Mouse (Mus musculus) intestine, embryonic 16.5 days (tissue): ENCODE results near the gene Dcaf1. TPM values are rescaled to one million over a fixed set of nuclear protein-coding genes. Genes with fewer than 3 reads are reported as not detected.

Experiments
- ATAC-seq: fragments of 200-750 bp; cut with Nextera tagmentation; 2 replicates; pipeline ENCODE4 v1.8.0; 2017; ENCODE audit warnings: moderate TSS enrichment, moderate library complexity
- H3K27ac ChIP-seq: fragments of 300-500 bp; sonication (generic); 2 replicates; pipeline ENCODE4 v1.5.1; 2014; ENCODE audit warnings: mild to moderate bottlenecking, low read length
- H3K27me3 ChIP-seq: fragments of 300-500 bp; sonication (generic); replicated peaks from 2 replicates; pipeline ENCODE4 v1.6.1; 2014; ENCODE audit warnings: low read length, control low read depth, mixed read lengths; ENCODE audit not compliant: control insufficient read depth, insufficient read depth
- H3K36me3 ChIP-seq: fragments of 300-500 bp; sonication (generic); 2 replicates; pipeline ENCODE4 v1.6.1; 2014; ENCODE audit warnings: low read length, control low read depth; ENCODE audit not compliant: control insufficient read depth, insufficient read depth
- H3K4me1 ChIP-seq: fragments of 300-500 bp; sonication (generic); 2 replicates; pipeline ENCODE4 v1.6.1; 2014; ENCODE audit warnings: low read length, control low read depth, mixed read lengths; ENCODE audit not compliant: control insufficient read depth, insufficient read depth
- H3K4me2 ChIP-seq: fragments of 300-500 bp; sonication (generic); 2 replicates; pipeline ENCODE4 v1.6.1; 2014; ENCODE audit warnings: low read depth, low read length, control low read depth
- H3K4me3 ChIP-seq: fragments of 300-500 bp; sonication (generic); 2 replicates; pipeline ENCODE4 v1.5.1; 2014; ENCODE audit warnings: mild to moderate bottlenecking, low read length
- H3K9ac ChIP-seq: fragments of 300-500 bp; sonication (generic); 2 replicates; pipeline ENCODE4 v1.6.1; 2014; ENCODE audit warnings: low read depth, low read length
- H3K9me3 ChIP-seq: fragments of 300-500 bp; sonication (generic); 2 replicates; pipeline ENCODE4 v1.6.1; 2016; ENCODE audit warnings: low read length, control low read depth; ENCODE audit not compliant: control insufficient read depth
- WGBS: fragments of 180-500 bp; shearing (Covaris S2); extraction: QIAGEN DNeasy Blood & Tissue Kit; methylation state at CpG from one replicate; pipeline ENCODE4 v1.1.7; 2014; 5-methylcytosine and 5-hydroxymethylcytosine counted together
- polyA plus RNA-seq: library from polyadenylated mRNA; unstranded; fragments of >200 nt; fragmentation: Nextera tagmentation; extraction: Ambion mirVana; gene quantifications from 2 replicates; pipeline ENCODE4 v1.2.1, GENCODE M21; 2015

Gene Dcaf1
- polyA plus RNA-seq, 1 experiment from 2014 or later = 18.2 TPM

GRCm38 (mm10) chr9:106856664-106857063 is 35.0 kb downstream of the Dcaf1 start:
- Histone ChIP-seq H3K9me3 (no peaks in the 10 kb centered on the region), H3K9ac (no peak overlapping the region), H3K4me1 (no peaks in the 10 kb centered on the region), H3K4me3 (no peak overlapping the region), H3K4me2 (no peak overlapping the region), H3K27ac (no peak overlapping the region), H3K36me3 (peaks cover 9% of the 10 kb centered on the region; the same call in 1 of the 2 replicates), H3K27me3 (no peaks in the 10 kb centered on the region)
- WGBS = 83% methylated on average over 3 of the region's 3 CpGs
- ATAC-seq = no peak

- no peak overlapping the region for H3K27ac ChIP-seq
- no peak overlapping the region for H3K4me2 ChIP-seq
- 89% methylated on average over 11 of the region's 11 CpGs for WGBS
- H3K4me1 ChIP-seq = no peaks in the 10 kb centered on the region
- no peak overlapping the region for H3K9ac ChIP-seq
- H3K27me3 ChIP-seq = no peaks in the 10 kb centered on the region
- no peak overlapping the region for H3K4me3 ChIP-seq
- no peak for ATAC-seq
- no peaks in the 10 kb centered on the region for H3K9me3 ChIP-seq
- peaks cover 13% of the 10 kb centered on the region; the same call in 1 of the 2 replicates for H3K36me3 ChIP-seq
These were observed 36.4 kb downstream of the Dcaf1 start for GRCm38 (mm10) chr9:106858036-106858435.

- H3K36me3 ChIP-seq = peaks cover 16% of the 10 kb centered on the region
- H3K4me3 ChIP-seq = no peak overlapping the region
- no peak overlapping the region for H3K9ac ChIP-seq
These were observed 52.5 kb downstream of the Dcaf1 start for GRCm38 (mm10) chr9:106874216-106874615.

GRCm38 (mm10) chr9:106876666-106877065 is 55.0 kb downstream of the Dcaf1 start:
- Histone ChIP-seq H3K36me3 (peaks cover 16% of the 10 kb centered on the region), H3K4me2 (no peak overlapping the region), H3K27ac (no peak overlapping the region), H3K9ac (no peak overlapping the region), H3K27me3 (no peaks in the 10 kb centered on the region), H3K4me1 (no peaks in the 10 kb centered on the region), H3K9me3 (no peaks in the 10 kb centered on the region), H3K4me3 (no peak overlapping the region)
- ATAC-seq = no peak
- WGBS = 87% methylated on average over 3 of the region's 3 CpGs

More at GRCm38 (mm10) chr9:106874216-106874615, 52.5 kb downstream of the Dcaf1 start:
- Histone ChIP-seq H3K9me3 (no peaks in the 10 kb centered on the region), H3K27ac (no peak overlapping the region), H3K4me1 (no peaks in the 10 kb centered on the region), H3K4me2 (no peak overlapping the region), H3K27me3 (no peaks in the 10 kb centered on the region)
- ATAC-seq = no peak
- 81% methylated on average over 5 of the region's 5 CpGs for WGBS

- Histone ChIP-seq H3K4me3 (no peak overlapping the region), H3K36me3 (peaks cover 10% of the 10 kb centered on the region), H3K9me3 (no peaks in the 10 kb centered on the region), H3K4me1 (peaks cover 17% of the 10 kb centered on the region), H3K27ac (no peak overlapping the region), H3K4me2 (no peak overlapping the region), H3K27me3 (no peaks in the 10 kb centered on the region), H3K9ac (no peak overlapping the region)
- 76% methylated on average over 4 of the region's 4 CpGs for WGBS
- no peak for ATAC-seq
These were observed 57.8 kb downstream of the Dcaf1 start for GRCm38 (mm10) chr9:106879471-106879870.

GRCm38 (mm10) chr9:106881071-106881755 is 59.5 kb downstream of the Dcaf1 start:
- H3K27me3 ChIP-seq = no peaks in the 10 kb centered on the region
- no peaks in the 10 kb centered on the region; the same call in none of the 2 replicates for H3K36me3 ChIP-seq
- no peak overlapping the region for H3K9ac ChIP-seq
- no peak overlapping the region for H3K27ac ChIP-seq
- H3K4me1 ChIP-seq = peaks cover 29% of the 10 kb centered on the region
- no peak overlapping the region for H3K4me2 ChIP-seq
- ATAC-seq = no peak
- no peaks in the 10 kb centered on the region for H3K9me3 ChIP-seq
- H3K4me3 ChIP-seq = no peak overlapping the region
- 64% methylated on average over 4 of the region's 4 CpGs for WGBS

- peaks cover 29% of the 10 kb centered on the region for H3K4me1 ChIP-seq
- H3K4me3 ChIP-seq = no peak overlapping the region
- ATAC-seq = no peak
- no peak overlapping the region for H3K4me2 ChIP-seq
- no peaks in the 10 kb centered on the region for H3K27me3 ChIP-seq
- H3K36me3 ChIP-seq = no peaks in the 10 kb centered on the region; the same call in none of the 2 replicates
- 71% methylated on average over 4 of the region's 4 CpGs for WGBS
- no peak overlapping the region for H3K9ac ChIP-seq
- H3K9me3 ChIP-seq = no peaks in the 10 kb centered on the region
- H3K27ac ChIP-seq = no peak overlapping the region
These were observed 60.5 kb downstream of the Dcaf1 start for GRCm38 (mm10) chr9:106882176-106882575.

- H3K36me3 ChIP-seq = no peaks in the 10 kb centered on the region; the same call in none of the 2 replicates
- H3K4me2 ChIP-seq = no peak overlapping the region
- peaks cover 32% of the 10 kb centered on the region for H3K4me1 ChIP-seq
- 74% methylated on average over 3 of the region's 3 CpGs for WGBS
- peak overlapping the region; percentile 14; the same call in 1 of the 2 replicates for H3K9ac ChIP-seq
- no peaks in the 10 kb centered on the region for H3K27me3 ChIP-seq
- H3K9me3 ChIP-seq = no peaks in the 10 kb centered on the region
- no peak overlapping the region for H3K4me3 ChIP-seq
- no peak for ATAC-seq
- no peak overlapping the region for H3K27ac ChIP-seq
These were observed 61.4 kb downstream of the Dcaf1 start for GRCm38 (mm10) chr9:106883085-106883484.

GRCm38 (mm10) chr9:106884306-106884705 is 62.6 kb downstream of the Dcaf1 start:
- peak overlapping the region; percentile 68 for H3K4me2 ChIP-seq
- peaks cover 37% of the 10 kb centered on the region for H3K4me1 ChIP-seq
- no peak for ATAC-seq
- 27% methylated on average over 16 of the region's 16 CpGs for WGBS
- H3K27me3 ChIP-seq = no peaks in the 10 kb centered on the region
- H3K27ac ChIP-seq = no peak overlapping the region
- H3K36me3 ChIP-seq = peaks cover 4% of the 10 kb centered on the region
- H3K9ac ChIP-seq = peak overlapping the region; percentile 96
- no peaks in the 10 kb centered on the region for H3K9me3 ChIP-seq
- peak overlapping the region; percentile 79 for H3K4me3 ChIP-seq
